Mouse (Mus musculus) cerebral cortex, adult 2 months (tissue): ENCODE measurements around the gene 4931422A03Rik.

Source experiments
- WGBS: fragments of 180-500 bp; shearing (Covaris S2); methylation state at CpG from one replicate; pipeline ENCODE4 v1.1.7; 2018; 5-methylcytosine and 5-hydroxymethylcytosine counted together

Gene 4931422A03Rik

DNA sequence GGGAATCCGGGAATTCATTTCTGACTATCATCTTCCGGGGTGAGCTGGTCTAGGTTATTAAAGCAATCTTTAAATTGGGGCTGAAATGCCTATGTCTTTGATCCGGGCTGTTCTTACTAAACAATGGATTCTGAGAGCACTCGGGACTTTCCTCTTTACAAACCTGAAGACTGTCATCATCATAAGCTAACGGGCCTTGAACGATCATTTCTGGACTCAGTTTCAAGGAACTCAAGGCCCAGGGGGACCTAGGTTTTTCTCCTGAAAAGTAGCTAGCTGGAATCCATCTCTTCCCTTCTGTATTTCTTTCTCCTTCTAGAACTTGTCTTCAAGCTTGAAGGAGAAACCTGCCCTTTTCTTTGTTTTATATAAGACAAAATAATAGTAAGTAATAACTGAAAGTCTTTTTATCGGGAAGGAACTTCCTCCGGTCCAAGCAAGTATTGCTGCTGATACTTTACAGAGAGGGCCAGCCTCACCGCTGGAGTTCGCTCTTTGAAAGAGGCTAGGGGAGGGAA lies 59.2 kb downstream of the 4931422A03Rik start:
- WGBS = 28% methylated on average over 10 of the region's 10 CpGs

DNA sequence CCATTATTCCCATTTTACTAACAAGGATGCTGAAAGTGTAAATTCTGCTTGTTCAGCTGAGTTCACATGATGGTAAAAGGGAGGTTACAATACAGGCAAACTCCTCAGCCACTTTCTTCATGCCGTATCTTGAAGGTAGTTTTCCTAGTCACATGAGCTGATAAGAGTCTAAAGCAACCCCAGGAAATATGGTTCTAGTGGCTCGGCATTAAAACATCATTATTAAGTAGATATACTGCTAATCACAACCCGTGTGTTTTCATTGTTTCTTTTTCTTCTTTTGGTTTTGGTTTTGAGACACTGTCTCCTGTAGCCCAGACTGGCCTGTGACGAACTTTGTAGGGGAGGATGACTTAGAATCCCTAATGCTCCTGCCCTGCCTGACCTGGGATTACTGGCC lies 60.0 kb downstream of the 4931422A03Rik start:
- WGBS = 82% methylated on average over 4 of the region's 4 CpGs

DNA sequence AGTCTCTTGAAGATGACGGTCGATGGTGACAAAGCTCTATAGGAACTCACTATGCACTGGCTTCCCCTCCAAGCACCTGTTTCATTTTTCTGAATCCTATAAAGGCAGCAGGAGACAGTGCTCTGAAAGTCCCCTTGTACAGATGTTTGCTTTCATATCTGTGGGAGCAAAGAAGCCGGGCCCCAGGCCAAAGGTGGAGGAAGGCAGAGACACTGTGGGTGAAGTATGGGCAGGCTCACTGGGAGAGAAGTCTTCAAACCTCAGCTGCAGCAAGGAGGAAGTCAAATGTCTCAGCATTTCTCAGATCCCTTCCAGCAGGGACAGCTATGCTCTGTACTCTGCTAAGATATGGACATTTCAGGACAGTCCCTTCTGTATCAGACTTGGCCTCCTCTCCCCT lies 62.8 kb downstream of the 4931422A03Rik start:
- WGBS = 89% methylated on average over 3 of the region's 3 CpGs

DNA sequence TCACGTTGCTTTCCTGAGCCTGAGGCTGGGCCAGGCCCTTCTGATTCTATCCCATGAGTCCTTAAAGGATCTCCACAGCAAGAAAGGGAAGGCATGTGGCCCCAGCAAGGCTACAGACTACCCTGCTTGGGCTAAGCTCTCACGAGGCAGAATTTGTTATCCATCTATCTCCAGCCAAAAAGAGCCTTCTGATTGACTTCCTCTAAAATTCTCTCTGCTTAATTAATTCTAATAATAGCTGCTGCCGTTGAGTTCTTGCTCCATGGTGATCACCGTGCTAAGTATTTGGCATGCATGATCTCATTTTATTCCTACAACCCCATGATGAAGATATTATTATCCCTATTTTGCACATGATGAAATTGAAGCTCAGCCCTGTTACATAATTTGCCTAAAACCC lies 65.8 kb downstream of the 4931422A03Rik start:
- WGBS = 56% methylated on average over 4 of the region's 4 CpGs

DNA sequence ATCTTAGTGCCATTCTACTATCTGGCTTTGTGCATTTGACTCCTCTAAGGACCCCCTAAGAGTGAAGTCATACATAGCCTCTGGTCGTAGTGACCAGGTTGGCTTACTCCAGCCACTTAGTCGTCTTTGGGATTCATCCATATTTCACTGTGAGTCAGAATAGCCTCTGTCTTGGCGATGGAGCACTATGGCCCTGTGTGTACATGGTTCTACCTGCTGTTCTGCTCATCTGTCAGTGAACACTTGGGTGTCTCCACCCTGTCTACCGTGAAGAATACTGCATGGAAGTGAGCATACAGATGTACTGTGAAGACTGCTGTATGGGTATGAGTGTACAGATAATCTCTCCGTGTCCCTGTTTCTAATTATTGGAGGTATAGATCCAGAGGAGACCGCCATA lies 68.6 kb downstream of the 4931422A03Rik start:
- 94% methylated on average over 6 of the region's 6 CpGs for WGBS

DNA sequence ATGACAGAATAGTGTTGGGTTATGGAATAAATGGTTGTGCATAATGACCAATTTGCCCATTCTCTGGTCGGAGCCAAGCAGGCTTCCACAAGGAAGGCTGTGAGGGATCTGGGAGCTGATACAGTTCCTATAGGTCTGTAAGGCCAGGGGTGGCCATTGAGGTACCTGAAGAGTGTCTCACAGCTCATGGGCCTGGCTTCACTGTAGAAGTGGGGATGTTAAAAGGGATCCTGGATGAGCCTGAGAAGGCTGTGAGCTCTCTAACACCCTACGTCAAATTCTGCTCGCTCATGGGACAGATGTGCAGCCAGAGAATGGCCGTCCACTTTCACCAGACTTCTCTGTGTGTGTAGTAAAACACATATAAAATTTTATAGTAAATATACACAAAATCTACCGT lies 69.1 kb downstream of the 4931422A03Rik start:
- WGBS = 96% methylated on average over 5 of the region's 5 CpGs

DNA sequence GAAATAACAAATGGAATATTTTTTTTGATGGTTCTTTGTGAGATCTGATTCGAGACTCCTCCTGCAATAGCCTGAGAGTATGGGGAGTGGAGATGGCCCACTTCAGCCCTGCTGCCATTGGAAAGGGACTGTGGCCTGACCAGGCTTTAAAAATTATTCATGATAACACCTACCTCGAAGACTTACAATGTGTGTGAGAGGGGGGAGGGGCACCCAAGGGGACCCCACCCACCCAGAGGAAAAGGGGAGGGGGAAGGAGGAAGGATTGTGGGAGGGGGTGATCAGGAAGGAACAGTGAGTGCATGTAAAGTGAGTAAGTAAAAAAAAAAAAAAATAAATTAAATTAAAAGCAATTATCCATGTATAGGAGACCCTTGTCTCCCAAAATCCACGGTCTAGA lies 69.5 kb downstream of the 4931422A03Rik start:
- WGBS = 75% methylated on average over 3 of the region's 3 CpGs

DNA sequence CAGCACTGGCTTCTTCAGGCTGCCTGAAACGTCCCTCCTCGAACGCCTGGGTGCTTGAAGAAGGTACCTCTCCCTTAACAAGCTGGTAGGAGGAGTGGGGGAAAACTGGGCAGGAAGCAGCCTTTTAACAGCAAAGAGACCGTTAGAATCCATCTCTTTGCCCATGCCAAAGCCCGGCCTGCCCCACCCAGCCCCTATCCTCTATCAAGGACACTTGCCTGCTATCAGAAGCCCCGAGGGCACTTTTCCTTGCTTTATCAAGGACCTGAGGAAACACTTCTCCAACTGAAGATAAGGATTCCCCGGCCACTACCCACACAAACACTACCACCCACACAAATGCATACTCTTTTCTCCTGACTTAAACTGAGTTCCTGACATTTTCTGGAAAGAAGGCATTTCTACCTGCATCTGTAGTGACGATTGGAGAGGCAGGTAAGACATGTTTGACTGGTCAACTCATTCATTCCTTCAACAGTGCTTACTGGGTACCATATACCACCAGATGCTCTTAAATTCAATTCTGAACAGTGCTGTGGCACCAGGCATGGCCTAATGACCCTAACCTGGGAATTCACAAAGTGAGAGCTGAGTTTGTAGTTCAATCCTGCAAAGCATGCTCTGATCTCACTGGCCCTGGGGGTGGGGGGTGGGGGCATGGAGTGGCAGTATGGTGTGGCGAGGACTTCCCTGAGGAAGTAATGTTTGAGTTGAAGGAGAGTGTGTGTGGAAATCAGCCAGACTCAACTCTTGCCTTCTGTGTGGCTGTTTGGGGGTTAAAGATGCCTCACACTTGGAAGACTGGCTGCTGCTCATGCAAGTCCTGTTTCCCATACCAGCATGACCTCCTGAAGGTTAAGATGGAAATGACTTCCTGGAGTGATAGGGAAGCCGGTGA lies 70.3 kb downstream of the 4931422A03Rik start, which contains the start of gene Lmo2:
TSS of gene Lmo2 (plus strand) at position 338 of the 898 bp plus-strand sequence.
- 78% methylated on average over 10 of the region's 10 CpGs for WGBS

DNA sequence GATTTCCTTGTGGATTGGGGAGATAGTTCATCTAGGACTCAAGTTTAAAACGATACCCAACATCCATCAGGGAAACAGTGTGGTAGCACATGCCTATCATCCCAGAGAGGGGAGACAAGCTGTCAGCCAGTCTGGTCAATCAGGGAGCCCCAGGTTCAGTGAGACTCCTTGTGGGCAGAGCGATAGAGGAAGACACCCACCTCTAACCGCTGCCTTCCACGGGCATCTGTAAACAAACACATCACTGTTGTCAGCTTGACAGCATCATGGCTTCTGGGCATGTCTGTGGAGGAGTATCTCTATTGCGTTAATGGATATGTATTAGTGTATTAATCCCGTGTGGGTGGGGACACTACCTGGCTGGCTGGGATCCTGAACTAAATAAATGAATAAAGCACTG lies 71.3 kb downstream of the 4931422A03Rik start:
- WGBS = 89% methylated on average over 6 of the region's 6 CpGs

DNA sequence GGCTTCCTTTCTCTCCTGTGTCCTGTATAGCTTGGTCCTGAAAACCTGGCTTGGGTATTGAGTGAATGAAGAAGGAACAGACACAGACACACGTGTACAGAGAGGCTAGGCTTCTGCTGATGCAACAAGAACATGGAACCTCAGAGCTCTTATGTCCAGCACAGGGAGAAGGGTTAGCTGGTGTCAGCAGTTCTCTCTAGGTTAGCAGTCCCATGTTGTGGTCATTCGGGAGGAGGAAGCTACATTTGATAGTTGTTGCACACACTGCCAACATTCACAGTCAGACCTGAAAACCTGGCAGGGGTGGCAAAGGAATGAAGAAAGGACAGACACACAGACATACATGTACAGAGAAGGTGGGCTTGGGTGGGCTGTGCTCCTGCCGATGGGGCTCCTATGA lies 72.4 kb downstream of the 4931422A03Rik start:
- 87% methylated on average over 3 of the region's 3 CpGs for WGBS

DNA sequence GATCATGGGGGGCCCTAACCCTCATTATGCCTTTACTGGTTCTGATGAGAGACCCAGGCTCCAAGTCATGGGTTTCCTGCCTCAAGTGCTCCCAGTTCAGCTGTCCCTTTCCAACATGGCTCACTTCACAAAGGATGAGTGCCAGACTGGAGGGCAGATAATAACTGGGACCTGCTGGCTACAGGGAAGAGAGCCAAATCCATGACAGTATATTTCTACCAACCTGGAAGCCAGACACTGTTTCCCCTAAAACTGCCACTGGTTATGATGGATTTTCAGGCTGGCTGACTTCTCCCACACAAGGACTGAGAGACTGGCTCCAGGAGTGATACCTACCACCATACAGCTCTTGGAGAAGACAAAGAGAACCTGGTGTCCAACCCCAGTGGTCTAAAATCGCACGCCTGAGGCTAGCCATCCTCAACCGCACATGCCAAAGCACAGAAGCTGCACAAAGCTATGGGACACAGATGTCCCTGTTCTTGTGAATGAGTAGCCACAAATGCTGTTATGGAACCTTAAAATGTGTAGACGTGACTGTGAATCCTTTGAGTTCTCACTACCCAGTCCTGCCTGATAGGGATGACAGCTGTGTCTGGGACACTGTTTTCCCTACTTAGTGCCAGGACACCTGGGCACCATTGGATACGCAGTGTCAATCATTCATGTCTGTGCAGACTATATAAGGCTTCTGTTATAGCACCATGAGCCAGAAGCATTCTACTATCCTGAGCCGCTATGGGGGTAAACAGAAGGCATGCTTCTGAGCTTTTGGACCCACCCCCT lies 74.9 kb downstream of the 4931422A03Rik start:
- 84% methylated on average over 6 of the region's 6 CpGs for WGBS

DNA sequence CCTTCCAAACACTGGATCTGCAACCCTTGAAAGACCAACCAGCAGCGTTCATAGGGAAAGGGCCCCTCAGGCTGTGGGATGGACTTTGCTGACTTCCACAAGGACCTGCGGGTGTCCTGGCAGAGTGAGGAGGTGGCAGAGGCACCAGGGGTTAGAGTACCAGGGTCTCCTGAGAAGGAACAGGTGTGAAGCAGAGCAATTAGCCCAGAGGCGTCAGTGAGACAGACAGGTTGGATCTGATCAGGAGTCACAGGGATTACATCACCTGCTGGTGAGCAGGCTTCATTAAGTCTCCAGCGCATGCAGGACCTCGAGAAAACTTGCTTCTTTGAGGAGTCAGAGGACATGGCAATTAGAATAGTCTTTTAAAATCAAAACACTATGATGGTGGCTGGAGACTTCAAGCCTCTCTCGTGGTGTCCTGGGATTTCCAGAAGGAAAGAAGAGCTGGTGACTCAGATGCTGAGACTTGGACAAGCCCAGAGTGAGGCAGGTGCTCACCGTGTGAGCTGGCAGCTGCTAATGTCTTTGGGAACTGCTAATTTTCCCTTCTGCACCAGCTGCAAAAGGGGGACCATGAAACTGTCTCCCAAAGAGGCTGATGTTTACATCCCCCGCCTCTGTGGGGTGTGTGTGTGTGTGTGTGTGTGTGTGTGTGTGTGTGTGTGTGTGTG lies 80.0 kb downstream of the 4931422A03Rik start:
- WGBS = 71% methylated on average over 8 of the region's 8 CpGs

DNA sequence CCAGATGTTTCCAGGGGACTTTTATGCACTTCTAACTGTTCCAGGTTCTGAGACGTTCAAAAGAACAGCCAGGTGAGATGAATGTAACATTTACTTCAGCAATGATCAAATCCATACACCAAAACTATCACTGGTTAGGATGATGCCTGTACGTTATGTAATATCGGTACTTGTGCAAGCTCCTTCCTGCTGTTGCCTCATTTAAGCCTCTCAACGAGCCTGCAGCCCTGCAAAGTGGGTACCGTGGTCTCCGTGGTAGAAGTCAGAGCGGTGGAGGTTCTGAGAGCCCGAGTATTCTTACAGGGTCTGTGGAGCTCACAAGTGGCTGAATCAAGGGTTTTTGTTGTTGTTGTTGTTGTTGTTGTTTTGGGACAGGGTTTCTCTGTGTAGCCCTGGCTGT lies 81.3 kb downstream of the 4931422A03Rik start:
- 88% methylated on average over 8 of the region's 8 CpGs for WGBS

DNA sequence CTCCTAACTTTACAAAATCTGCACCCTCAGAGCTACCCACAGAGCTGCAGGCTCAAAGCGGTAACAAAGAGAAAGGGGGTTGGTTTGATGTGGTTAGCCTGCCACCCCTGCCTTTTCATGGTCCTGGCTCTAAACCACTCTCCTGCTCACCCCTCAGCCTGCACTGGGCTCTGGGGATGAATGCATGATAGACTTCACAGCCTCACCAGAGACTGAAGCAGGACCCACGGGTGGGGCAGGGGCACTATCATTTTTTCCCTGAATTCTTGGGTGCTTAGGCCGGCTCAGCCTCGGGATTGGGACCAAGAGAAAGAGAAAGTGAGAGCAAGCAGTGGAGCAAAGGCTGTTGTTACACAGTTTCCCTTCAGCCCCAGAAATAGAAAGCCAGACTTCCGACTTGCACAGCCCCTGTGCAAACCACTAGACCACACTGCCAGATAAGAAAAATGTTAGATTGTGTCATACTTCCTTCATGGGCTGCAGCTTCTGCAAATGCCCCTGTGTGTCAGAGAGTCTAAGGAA lies 82.5 kb downstream of the 4931422A03Rik start:
- 76% methylated on average over 5 of the region's 5 CpGs for WGBS

DNA sequence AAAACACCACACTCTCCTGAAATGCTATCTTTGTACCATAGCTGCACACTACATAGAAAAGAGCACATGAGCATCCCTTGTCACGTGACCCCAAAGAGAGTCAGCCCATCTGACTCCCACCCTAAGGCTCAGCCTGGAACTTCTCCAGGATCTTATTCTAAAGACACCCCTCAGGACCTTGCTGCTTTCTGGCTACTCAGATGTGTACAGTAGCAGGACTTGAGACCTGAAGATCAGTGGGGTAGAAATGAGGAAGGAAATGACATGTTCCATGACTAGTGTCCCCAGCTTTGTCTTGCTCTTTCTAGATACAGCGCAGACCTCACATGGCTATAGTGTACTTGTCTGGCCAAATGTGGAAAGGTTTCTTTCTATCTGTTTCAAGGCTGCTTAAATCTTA lies 83.3 kb downstream of the 4931422A03Rik start:
- 90% methylated on average over 2 of the region's 2 CpGs for WGBS

DNA sequence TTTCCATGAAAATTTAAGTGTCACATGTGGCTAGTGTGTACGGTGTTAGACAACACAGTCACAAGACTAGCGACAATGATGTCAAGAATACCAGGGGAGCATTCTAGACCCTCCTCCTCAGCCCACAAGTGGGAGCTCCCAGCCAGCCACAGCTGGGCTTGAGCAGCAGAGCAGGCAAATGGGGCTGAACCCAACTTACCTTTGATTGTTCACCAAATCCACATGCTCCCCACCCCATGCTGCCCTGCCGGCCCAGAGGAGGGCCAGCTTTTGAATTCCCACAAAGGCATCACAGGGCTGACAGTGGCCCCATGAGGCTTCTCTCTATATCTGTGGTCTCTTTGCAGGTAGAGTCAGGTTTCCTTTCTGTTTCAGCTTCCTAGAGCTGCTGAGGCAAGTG lies 87.1 kb downstream of the 4931422A03Rik start:
- WGBS = 80% methylated on average over 3 of the region's 3 CpGs

DNA sequence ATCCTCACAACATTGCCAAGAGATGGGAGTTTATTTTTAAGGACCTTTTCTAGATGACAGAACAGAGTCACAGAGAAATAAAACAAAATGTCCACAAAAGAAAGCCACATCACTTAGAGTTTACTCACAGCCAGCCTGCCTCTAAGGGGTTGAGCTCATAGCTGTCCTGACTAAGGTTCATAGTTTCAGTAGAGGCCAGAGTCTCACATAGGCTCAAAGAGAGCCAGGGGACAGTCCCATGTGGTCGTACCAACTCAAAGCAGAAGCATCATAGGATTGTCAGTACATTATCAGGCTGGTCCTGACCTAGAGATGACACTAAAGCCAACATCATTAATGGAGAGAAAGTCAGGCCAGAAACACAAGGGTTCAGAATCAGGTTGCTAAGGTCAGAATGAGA lies 89.6 kb downstream of the 4931422A03Rik start:
- 91% methylated on average over 1 of the region's 1 CpGs for WGBS

DNA sequence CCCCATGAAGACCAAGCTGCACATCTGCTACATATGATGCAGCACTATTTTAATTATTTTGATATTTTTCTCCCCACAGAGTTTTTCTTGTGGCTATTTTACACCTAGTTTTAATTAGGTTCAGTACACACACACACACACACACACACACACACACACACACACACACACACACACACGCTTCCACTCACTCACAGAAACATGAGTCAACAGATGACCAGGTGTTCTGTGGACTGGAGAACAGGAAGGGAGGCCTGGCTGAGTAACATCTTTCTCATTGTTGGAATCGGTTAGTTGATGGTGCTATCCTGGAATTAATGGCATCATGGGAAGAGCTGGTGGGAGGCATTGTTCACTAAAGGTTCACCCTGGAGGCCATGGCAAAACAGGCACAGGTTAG lies 90.5 kb downstream of the 4931422A03Rik start:
- WGBS = 89% methylated on average over 2 of the region's 2 CpGs

DNA sequence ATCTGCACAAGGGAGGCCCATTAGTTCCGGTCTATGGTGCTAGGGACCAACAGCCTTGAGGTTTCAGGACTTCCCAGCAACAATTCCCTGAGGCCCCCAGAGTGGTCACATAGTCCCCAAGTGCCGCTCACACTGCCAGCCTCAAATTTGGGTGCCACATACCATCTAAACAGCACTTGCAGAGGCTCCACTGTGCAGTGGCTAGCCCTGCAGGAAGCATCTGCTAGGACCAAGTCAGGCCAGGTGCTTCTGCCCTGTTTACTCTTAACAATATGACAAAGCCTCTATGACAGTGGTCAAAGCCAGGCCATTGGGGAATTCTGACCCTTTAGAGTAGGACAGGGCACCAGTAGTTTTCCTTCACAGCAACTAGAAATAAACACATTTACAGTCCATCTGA lies 91.5 kb downstream of the 4931422A03Rik start:
- 95% methylated on average over 2 of the region's 2 CpGs for whole genome bisulfite sequencing

DNA sequence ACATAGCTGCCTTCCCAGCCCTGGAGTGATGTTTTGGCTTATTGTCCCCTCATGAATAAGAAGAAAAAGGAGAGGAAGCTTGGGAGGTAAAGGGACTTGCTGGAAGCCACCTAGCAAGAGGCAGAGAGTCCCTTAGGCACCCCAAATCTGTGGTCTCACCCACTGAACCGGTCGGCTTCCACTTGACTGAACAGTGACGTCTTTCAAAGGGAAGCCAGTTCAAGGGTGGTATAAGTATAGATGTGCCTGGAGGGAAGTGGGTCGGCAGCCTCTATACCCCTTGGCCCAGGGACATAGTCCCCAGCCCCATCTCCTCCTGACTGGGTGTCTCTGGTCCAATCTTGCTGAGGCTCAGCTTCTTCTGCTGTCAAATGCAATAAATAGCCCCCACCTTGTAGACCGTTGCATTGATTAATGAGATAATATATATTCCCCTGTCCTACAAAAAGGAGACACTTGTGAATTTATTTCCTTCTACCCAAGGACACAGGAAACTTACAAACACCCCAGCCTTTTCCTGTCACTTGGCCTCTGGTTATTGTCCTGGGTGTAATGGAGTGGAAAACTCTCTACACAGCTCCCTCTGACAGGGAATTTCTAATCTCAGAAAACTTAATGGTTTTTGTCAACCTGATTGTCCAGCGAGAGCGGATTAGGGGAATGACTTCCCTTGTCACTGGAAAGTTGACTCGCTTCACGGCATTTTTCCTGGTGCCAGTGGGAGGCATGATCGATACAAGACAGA lies 92.3 kb downstream of the 4931422A03Rik start:
- 77% methylated on average over 10 of the region's 10 CpGs for WGBS

DNA sequence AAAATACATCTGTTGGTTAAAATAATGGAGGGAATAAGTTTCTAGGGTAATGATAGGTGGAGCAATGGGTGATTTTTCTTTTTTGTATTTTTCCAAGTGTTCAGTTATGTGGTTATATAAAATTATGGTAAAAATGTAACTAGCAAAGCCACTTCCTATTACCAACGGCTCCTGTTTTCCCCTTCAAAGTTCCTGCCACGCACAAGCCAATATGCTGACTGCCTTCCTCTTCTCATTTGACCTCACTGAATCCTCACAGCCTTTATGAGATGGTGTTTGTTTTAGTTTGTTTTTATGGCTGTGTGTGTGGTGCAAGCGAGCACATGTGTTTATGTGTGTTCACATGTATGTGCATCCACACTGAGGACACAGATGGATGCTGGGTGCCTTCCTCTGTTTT lies 93.5 kb downstream of the 4931422A03Rik start:
- 78% methylated on average over 3 of the region's 3 CpGs for WGBS
